8 mouse cellular contexts compared by ENCODE assay signal in genomic region chr14:115040578-115041206, GRCm38 (mm10). TPM values are rescaled to one million over a fixed set of nuclear protein-coding genes. Genes with fewer than 3 reads are reported as not detected.
DNase-seq lines count a peak whose midpoint lies in the region; ATAC-seq and TF ChIP-seq lines count a peak whose summit lies in the region.

No protein-coding gene starts in this region.

- no peaks in the 10 kb centered on the region for H3K27me3 ChIP-seq in heart, embryonic 12.5 days (replicated peaks)
- peaks cover 5% of the 10 kb centered on the region; the same call in 1 of the 2 replicates for H3K27me3 ChIP-seq in kidney, postnatal 0 days (ENCODE audit: insufficient read depth, low read length)
- H3K27me3 ChIP-seq in liver, embryonic 15.5 days: peaks cover 5% of the 10 kb centered on the region; the same call in 1 of the 2 replicates
- H3K27me3 ChIP-seq in neural tube, embryonic 12.5 days (replicated peaks): no peaks in the 10 kb centered on the region
- H3K27me3 ChIP-seq in stomach, postnatal 0 days (ENCODE audit: control insufficient read depth, insufficient read depth, low read length): no peaks in the 10 kb centered on the region

- no peak for TF ChIP-seq EP300 in stomach, postnatal 0 days (optimal IDR thresholded peaks at IDR 0.05)

- H3K36me3 ChIP-seq in heart, embryonic 12.5 days: peaks cover 17% of the 10 kb centered on the region
- H3K36me3 ChIP-seq in kidney, postnatal 0 days (ENCODE audit: insufficient read depth, low read length): peaks cover 22% of the 10 kb centered on the region
- peaks cover 25% of the 10 kb centered on the region for H3K36me3 ChIP-seq in liver, embryonic 15.5 days (replicated peaks)
- H3K36me3 ChIP-seq in neural tube, embryonic 12.5 days: peaks cover 22% of the 10 kb centered on the region
- peaks cover 3% of the 10 kb centered on the region; the same call in 1 of the 2 replicates for H3K36me3 ChIP-seq in stomach, postnatal 0 days (ENCODE audit: control insufficient read depth, insufficient read depth, low read length)

- H3K4me3 ChIP-seq in bone marrow macrophage, adult 2 months (ENCODE audit: insufficient read depth, low read length): peak overlapping the region; percentile 97
- H3K4me3 ChIP-seq in heart, embryonic 12.5 days: peak overlapping the region; percentile 91
- H3K4me3 ChIP-seq in kidney, postnatal 0 days (replicated peaks; ENCODE audit: low read depth, low read length): peak overlapping the region; percentile 94
- H3K4me3 ChIP-seq in liver, embryonic 15.5 days (replicated peaks): peak overlapping the region; percentile 82
- peak overlapping the region; percentile 91 for H3K4me3 ChIP-seq in neural tube, embryonic 12.5 days
- peak overlapping the region; percentile 90 for H3K4me3 ChIP-seq in stomach, postnatal 0 days (ENCODE audit: low read depth, low read length)

- WGBS in heart, embryonic 12.5 days: 2% methylated on average over 89 of the region's 94 CpGs
- under 1% methylated on average over 81 of the region's 94 CpGs for WGBS in kidney, postnatal 0 days
- WGBS in liver, embryonic 15.5 days (ENCODE audit: insufficient replicate concordance): under 1% methylated on average over 92 of the region's 94 CpGs
- under 1% methylated on average over 91 of the region's 94 CpGs for WGBS in neural tube, embryonic 12.5 days
- WGBS in stomach, postnatal 0 days: under 1% methylated on average over 64 of the region's 94 CpGs

- H3K9me3 ChIP-seq in heart, embryonic 12.5 days (replicated peaks): no peaks in the 10 kb centered on the region
- H3K9me3 ChIP-seq in kidney, postnatal 0 days (replicated peaks; ENCODE audit: low read length): no peaks in the 10 kb centered on the region
- H3K9me3 ChIP-seq in liver, embryonic 15.5 days (replicated peaks): no peaks in the 10 kb centered on the region
- H3K9me3 ChIP-seq in neural tube, embryonic 12.5 days: no peaks in the 10 kb centered on the region
- no peaks in the 10 kb centered on the region for H3K9me3 ChIP-seq in stomach, postnatal 0 days (ENCODE audit: control insufficient read depth, low read length)

- H3K27ac ChIP-seq in bone marrow macrophage, adult 2 months (ENCODE audit: insufficient read depth, low read depth, low read length): peak overlapping the region; percentile 42
- H3K27ac ChIP-seq in heart, embryonic 12.5 days (ENCODE audit: poor library complexity, severe bottlenecking): peak overlapping the region; percentile 97
- H3K27ac ChIP-seq in kidney, postnatal 0 days: peak overlapping the region; percentile 93
- H3K27ac ChIP-seq in liver, embryonic 15.5 days (replicated peaks): peak overlapping the region; percentile 87
- peak overlapping the region; percentile 86 for H3K27ac ChIP-seq in neural tube, embryonic 12.5 days
- peak overlapping the region; percentile 96 for H3K27ac ChIP-seq in stomach, postnatal 0 days (replicated peaks)

- TF ChIP-seq CTCF in bone marrow macrophage, adult 2 months (IDR thresholded peaks at IDR 0.05; ENCODE audit: low read depth, low read length): no peak
- no peak for TF ChIP-seq CTCF in kidney, postnatal 0 days (IDR thresholded peaks at IDR 0.05; ENCODE audit: low read depth)
- TF ChIP-seq CTCF in stomach, postnatal 0 days (IDR thresholded peaks at IDR 0.05; ENCODE audit: low read depth): no peak

- TF ChIP-seq POLR2A in bone marrow macrophage, adult 2 months (IDR thresholded peaks at IDR 0.05; ENCODE audit: borderline replicate concordance, low read depth, low read length): no peak

- peak overlapping the region; percentile 84 for H3K4me2 ChIP-seq in heart, embryonic 12.5 days
- H3K4me2 ChIP-seq in kidney, postnatal 0 days (ENCODE audit: low read length): peak overlapping the region; percentile 91
- H3K4me2 ChIP-seq in liver, embryonic 15.5 days: peak overlapping the region; percentile 96
- H3K4me2 ChIP-seq in neural tube, embryonic 12.5 days (replicated peaks): peak overlapping the region; percentile 80
- H3K4me2 ChIP-seq in stomach, postnatal 0 days (replicated peaks; ENCODE audit: low read depth): peak overlapping the region; percentile 92

- peak; percentile 93 for DNase-seq in CD4-positive helper T cell, adult 2 months (ENCODE audit: low read depth, low spot score)
- DNase-seq in kidney, postnatal 0 days (ENCODE audit: low spot score): peak; percentile 96
- peak; percentile 93 for DNase-seq in stomach, postnatal 0 days (ENCODE audit: low spot score)

- H3K4me1 ChIP-seq in bone marrow macrophage, adult 2 months (ENCODE audit: control insufficient read depth, insufficient read depth, low read length): peaks cover 11% of the 10 kb centered on the region
- H3K4me1 ChIP-seq in heart, embryonic 12.5 days (replicated peaks): peaks cover 18% of the 10 kb centered on the region
- peaks cover 9% of the 10 kb centered on the region; the same call in 1 of the 2 replicates for H3K4me1 ChIP-seq in kidney, postnatal 0 days (replicated peaks; ENCODE audit: insufficient read depth, low read length)
- peaks cover 30% of the 10 kb centered on the region for H3K4me1 ChIP-seq in liver, embryonic 15.5 days (replicated peaks)
- H3K4me1 ChIP-seq in neural tube, embryonic 12.5 days: peaks cover 11% of the 10 kb centered on the region
- H3K4me1 ChIP-seq in stomach, postnatal 0 days (replicated peaks; ENCODE audit: control insufficient read depth, insufficient read depth): no peaks in the 10 kb centered on the region

- peak; percentile 79 for ATAC-seq in erythroblast, adult 5-6 weeks (replicated peaks; ENCODE audit: low FRiP score, poor library complexity, severe bottlenecking)
- peak; percentile 90 for ATAC-seq in heart, embryonic 12.5 days (ENCODE audit: insufficient number of reproducible peaks, low FRiP score)
- ATAC-seq in kidney, postnatal 0 days (replicated peaks; ENCODE audit: low FRiP score, low read depth): peak; percentile 87
- peak; percentile 85 for ATAC-seq in liver, embryonic 15.5 days (ENCODE audit: insufficient read depth)
- peak; percentile 84 for ATAC-seq in neural tube, embryonic 12.5 days (ENCODE audit: low FRiP score, low read depth)
- peak; percentile 91 for ATAC-seq in stomach, postnatal 0 days (ENCODE audit: low FRiP score, low TSS enrichment)

- peak overlapping the region; percentile 100 for H3K9ac ChIP-seq in heart, embryonic 12.5 days
- H3K9ac ChIP-seq in kidney, postnatal 0 days (ENCODE audit: low read depth, low read length): peak overlapping the region; percentile 92
- H3K9ac ChIP-seq in liver, embryonic 15.5 days: peak overlapping the region; percentile 83
- peak overlapping the region; percentile 99 for H3K9ac ChIP-seq in neural tube, embryonic 12.5 days
- peak overlapping the region; percentile 95 for H3K9ac ChIP-seq in stomach, postnatal 0 days (ENCODE audit: low read length)

RNA-seq across cellular contexts. Expression of gene Gpc5, which starts 51.3 kb away (rescaled TPM):
- polyA plus RNA-seq in bone marrow macrophage, adult 2 months (2012; ENCODE audit: insufficient read depth, insufficient read length, missing spikeins): not detected in 2 replicates
- not detected in 2 replicates for total RNA-seq in erythroblast, adult 5-6 weeks (2015; ENCODE audit: low replicate concordance)
- not detected in 2 replicates for total RNA-seq in erythroblast, adult 5-6 weeks (2017; ENCODE audit: low replicate concordance)
- 0.53 and 0.57 TPM in 2 replicates for polyA plus RNA-seq in heart, embryonic 12.5 days (2016; fragmentation: Nextera tagmentation; extraction: Ambion mirVana)
- polyA plus RNA-seq in kidney, postnatal 0 days (2015; fragmentation: Nextera tagmentation; extraction: Ambion mirVana): 18.5 and 19.8 TPM in 2 replicates
- not detected in 2 replicates for polyA plus RNA-seq in liver, embryonic 15.5 days (2015; fragmentation: Nextera tagmentation; extraction: Ambion mirVana)
- 1.4 and 1.8 TPM in 2 replicates for polyA plus RNA-seq in neural tube, embryonic 12.5 days (2016; fragmentation: Nextera tagmentation; extraction: Ambion mirVana)
- polyA plus RNA-seq in stomach, postnatal 0 days (2015; fragmentation: Nextera tagmentation; extraction: Ambion mirVana): 0.07 and 0.21 TPM in 2 replicates

Comparison
In these comparisons a context has a peak if more than half of its experiments do, and no peak if none do; other contexts are left out.
1. Peak in every context shown above with its lines: DNase-seq, ATAC-seq, H3K4me3 ChIP-seq and H3K27ac ChIP-seq.
2. H3K27ac ChIP-seq: peak in every context shown above with its lines; median percentile 97 in heart, embryonic 12.5 days; 96 in stomach, postnatal 0 days; 93 in kidney, postnatal 0 days; 87 in liver, embryonic 15.5 days; 86 in neural tube, embryonic 12.5 days; 42 in bone marrow macrophage, adult 2 months.